Mouse (Mus musculus): ENCODE measurements at regions not wholly inside any gene's neighbourhood (a gene's known extent, or its start where the extent isn't known, plus 50 kb on each side); places are given as distances from the start of the nearest gene placed in this dataset.

GRCm38 (mm10) chr13:111974282-111974681 is 165.5 kb upstream of the Map3k1 start:
- TF ChIP-seq POLR2A (IDR thresholded peaks at IDR 0.05; ENCODE audit: insufficient read depth, low read depth, low read length): no peak
- TF ChIP-seq CTCF (IDR thresholded peaks at IDR 0.05): no peak
- no peak for TF ChIP-seq EP300 (IDR thresholded peaks at IDR 0.05; ENCODE audit: insufficient read depth, low read depth, low read length)

All from heart, adult 2 months (tissue).